In genomic region chr3:51358660-51359557, GRCm38 (mm10) we compare ENCODE assay signal across 8 mouse cellular contexts. TPM values are rescaled to one million over a fixed set of nuclear protein-coding genes. Genes with fewer than 3 reads are reported as not detected.
A peak's percentile ranks its signal among the peaks of the same experiment; 100 is the strongest.
DNase-seq lines count a peak whose midpoint lies in the region; ATAC-seq and TF ChIP-seq lines count a peak whose summit lies in the region.

No protein-coding gene starts in this region.

- no peak for TF ChIP-seq CTCF in liver, embryonic 14.5 days (IDR thresholded peaks at IDR 0.05; ENCODE audit: low read depth)

- no peaks in the 10 kb centered on the region for H3K36me3 ChIP-seq in heart, embryonic 12.5 days
- H3K36me3 ChIP-seq in kidney, embryonic 15.5 days, result no peaks in the 10 kb centered on the region
- H3K36me3 ChIP-seq in liver, embryonic 14.5 days (replicated peaks; ENCODE audit: control insufficient read depth, insufficient read depth, low read depth), result no peaks in the 10 kb centered on the region
- H3K36me3 ChIP-seq in stomach, embryonic 16.5 days (ENCODE audit: control insufficient read depth, insufficient read depth, low read length), result no peaks in the 10 kb centered on the region

- H3K4me1 ChIP-seq in heart, embryonic 12.5 days (replicated peaks), result peaks cover 14% of the 10 kb centered on the region
- H3K4me1 ChIP-seq in kidney, embryonic 15.5 days, result peaks cover 27% of the 10 kb centered on the region
- peaks cover 10 to 22% of the 10 kb centered on the region in 2 experiments for H3K4me1 ChIP-seq in liver, embryonic 14.5 days (replicated peaks; ENCODE audit: control insufficient read depth in 2 of 2, insufficient read depth in 2 of 2, low read length in 1 of 2)
- H3K4me1 ChIP-seq in stomach, embryonic 16.5 days (ENCODE audit: control insufficient read depth, insufficient read depth, low read length), result peaks cover 9% of the 10 kb centered on the region

- TF ChIP-seq EP300 in liver, embryonic 14.5 days (IDR thresholded peaks at IDR 0.05; ENCODE audit: low read depth), result 0 out of 2 replicates have a peak, but pooled peaks have one; percentile 10

- WGBS in heart, embryonic 12.5 days, result under 1% methylated on average over 50 of the region's 50 CpGs
- WGBS in kidney, embryonic 15.5 days, result under 1% methylated on average over 50 of the region's 50 CpGs
- WGBS in liver, embryonic 14.5 days (ENCODE audit: insufficient replicate concordance), result under 1% methylated on average over 50 of the region's 50 CpGs
- WGBS in stomach, embryonic 16.5 days, result 2% methylated on average over 50 of the region's 50 CpGs

- H3K9me3 ChIP-seq in heart, embryonic 12.5 days (replicated peaks), result no peaks in the 10 kb centered on the region
- H3K9me3 ChIP-seq in kidney, embryonic 15.5 days (replicated peaks), result no peaks in the 10 kb centered on the region; the same call in 1 of the 2 replicates
- no peaks in the 10 kb centered on the region for H3K9me3 ChIP-seq in liver, embryonic 14.5 days (ENCODE audit: control insufficient read depth, low read length)
- no peaks in the 10 kb centered on the region for H3K9me3 ChIP-seq in stomach, embryonic 16.5 days (replicated peaks; ENCODE audit: control insufficient read depth, low read length)

- peak overlapping the region; percentile 84 for H3K4me2 ChIP-seq in heart, embryonic 12.5 days
- H3K4me2 ChIP-seq in kidney, embryonic 15.5 days, result peak overlapping the region; percentile 93
- H3K4me2 ChIP-seq in liver, embryonic 14.5 days (ENCODE audit: low read depth), result peak overlapping the region; percentile 95
- peak overlapping the region; percentile 60 for H3K4me2 ChIP-seq in stomach, embryonic 16.5 days (ENCODE audit: low read depth, low read length)

- DNase-seq in CD4-positive helper T cell, adult 2 months (ENCODE audit: low read depth, low spot score), result peak; percentile 80
- peak; percentile 84 for DNase-seq in adrenal gland, postnatal 14 days
- peak in 2 of 3 experiments; percentile 66 to 84 for DNase-seq in liver, embryonic 14.5 days (ENCODE audit: low read depth in 3 of 3, low spot score in 3 of 3)
- peak; percentile 89 for DNase-seq in naive thymus-derived CD4-positive, alpha-beta T cell, adult 2 months (ENCODE audit: low read depth)

- peak overlapping the region; percentile 50 for H3K27ac ChIP-seq in heart, embryonic 12.5 days (ENCODE audit: poor library complexity, severe bottlenecking)
- peak overlapping the region; percentile 75 for H3K27ac ChIP-seq in kidney, embryonic 15.5 days
- peak overlapping the region; percentile 70 for H3K27ac ChIP-seq in liver, embryonic 14.5 days
- peak overlapping the region; percentile 69 for H3K27ac ChIP-seq in stomach, embryonic 16.5 days (ENCODE audit: low read length)

- peak; percentile 75 for ATAC-seq in erythroblast, adult 5-6 weeks (replicated peaks; ENCODE audit: low FRiP score, poor library complexity, severe bottlenecking)
- ATAC-seq in heart, embryonic 12.5 days (ENCODE audit: insufficient number of reproducible peaks, low FRiP score), result peak; percentile 82
- ATAC-seq in kidney, embryonic 15.5 days (replicated peaks; ENCODE audit: low FRiP score), result peak; percentile 82
- ATAC-seq in liver, embryonic 14.5 days (ENCODE audit: insufficient read depth), result peak; percentile 78
- peak; percentile 85 for ATAC-seq in stomach, embryonic 16.5 days (ENCODE audit: insufficient read depth, low FRiP score)

- H3K4me3 ChIP-seq in heart, embryonic 12.5 days, result peak overlapping the region; percentile 66
- H3K4me3 ChIP-seq in kidney, embryonic 15.5 days (replicated peaks), result peak overlapping the region; percentile 72
- peak overlapping the region; percentile 67 to 69 for H3K4me3 ChIP-seq in liver, embryonic 14.5 days (ENCODE audit: insufficient read depth in 1 of 2, low read depth in 2 of 2, low read length in 2 of 2)
- H3K4me3 ChIP-seq in stomach, embryonic 16.5 days (replicated peaks; ENCODE audit: low read length), result peak overlapping the region; percentile 59

- H3K27me3 ChIP-seq in heart, embryonic 12.5 days (replicated peaks), result no peaks in the 10 kb centered on the region
- H3K27me3 ChIP-seq in kidney, embryonic 15.5 days, result peaks cover 9% of the 10 kb centered on the region
- no peaks in the 10 kb centered on the region for H3K27me3 ChIP-seq in liver, embryonic 14.5 days (ENCODE audit: control insufficient read depth, insufficient read depth, low read length)
- no peaks in the 10 kb centered on the region for H3K27me3 ChIP-seq in stomach, embryonic 16.5 days (ENCODE audit: control insufficient read depth, insufficient read depth, low read length)

- peak overlapping the region; percentile 78 for H3K9ac ChIP-seq in heart, embryonic 12.5 days
- H3K9ac ChIP-seq in kidney, embryonic 15.5 days, result peak overlapping the region; percentile 66
- H3K9ac ChIP-seq in liver, embryonic 14.5 days (replicated peaks), result peak overlapping the region; percentile 78
- peak overlapping the region; percentile 77 for H3K9ac ChIP-seq in stomach, embryonic 16.5 days (ENCODE audit: low read length)

RNA-seq across cellular contexts. Expression of gene Elf2, which starts 18.4 kb away (rescaled TPM):
- total RNA-seq in adrenal gland, postnatal 14 days (2021), result 87.8 and 88.4 TPM in 2 replicates
- 20.9 and 24.0 TPM in 2 replicates for total RNA-seq in erythroblast, adult 5-6 weeks (2015; ENCODE audit: low replicate concordance)
- 65.4 and 81.5 TPM in 2 replicates for total RNA-seq in erythroblast, adult 5-6 weeks (2017; ENCODE audit: low replicate concordance)
- 45.5 and 57.7 TPM in 2 replicates for polyA plus RNA-seq in heart, embryonic 12.5 days (2016; fragmentation: Nextera tagmentation; extraction: Ambion mirVana)
- 58.2 and 73.7 TPM in 2 replicates for polyA plus RNA-seq in kidney, embryonic 15.5 days (2015; fragmentation: Nextera tagmentation; extraction: Ambion mirVana)
- 14.8 and 20.7 TPM in 2 replicates for polyA plus RNA-seq in liver, embryonic 14.5 days (2012; rRNA removed)
- 14.7 and 18.9 TPM in 2 replicates for polyA plus RNA-seq in liver, embryonic 14.5 days (2014; fragmentation: Nextera tagmentation; extraction: Ambion mirVana)
- 58.2 and 58.7 TPM in 2 replicates for polyA plus RNA-seq in stomach, embryonic 16.5 days (2015; fragmentation: Nextera tagmentation; extraction: Ambion mirVana)

RNA-seq across cellular contexts. Expression of gene Mgarp, which starts 37.6 kb away (rescaled TPM):
- total RNA-seq in adrenal gland, postnatal 14 days (2021), result 308 and 324 TPM in 2 replicates
- total RNA-seq in erythroblast, adult 5-6 weeks (2015; ENCODE audit: low replicate concordance), result not detected in 2 replicates
- 0.56 TPM in 1 of 2 replicates, not detected in the other for total RNA-seq in erythroblast, adult 5-6 weeks (2017; ENCODE audit: low replicate concordance)
- 14.0 and 14.5 TPM in 2 replicates for polyA plus RNA-seq in heart, embryonic 12.5 days (2016; fragmentation: Nextera tagmentation; extraction: Ambion mirVana)
- 5.3 and 11.4 TPM in 2 replicates for polyA plus RNA-seq in kidney, embryonic 15.5 days (2015; fragmentation: Nextera tagmentation; extraction: Ambion mirVana)
- polyA plus RNA-seq in liver, embryonic 14.5 days (2012; rRNA removed), result 0.25 and 0.48 TPM in 2 replicates
- 0.85 and 1.00 TPM in 2 replicates for polyA plus RNA-seq in liver, embryonic 14.5 days (2014; fragmentation: Nextera tagmentation; extraction: Ambion mirVana)
- polyA plus RNA-seq in stomach, embryonic 16.5 days (2015; fragmentation: Nextera tagmentation; extraction: Ambion mirVana), result 4.2 and 4.5 TPM in 2 replicates

RNA-seq across cellular contexts. Expression of gene Ndufc1, which starts 49.9 kb away (rescaled TPM):
- 888 and 904 TPM in 2 replicates for total RNA-seq in adrenal gland, postnatal 14 days (2021)
- total RNA-seq in erythroblast, adult 5-6 weeks (2015; ENCODE audit: low replicate concordance), result 27.4 and 43.2 TPM in 2 replicates
- total RNA-seq in erythroblast, adult 5-6 weeks (2017; ENCODE audit: low replicate concordance), result 2.5 and 23.8 TPM in 2 replicates
- 1,439 and 1,474 TPM in 2 replicates for polyA plus RNA-seq in heart, embryonic 12.5 days (2016; fragmentation: Nextera tagmentation; extraction: Ambion mirVana)
- 771 and 842 TPM in 2 replicates for polyA plus RNA-seq in kidney, embryonic 15.5 days (2015; fragmentation: Nextera tagmentation; extraction: Ambion mirVana)
- 53.0 and 150 TPM in 2 replicates for polyA plus RNA-seq in liver, embryonic 14.5 days (2012; rRNA removed)
- polyA plus RNA-seq in liver, embryonic 14.5 days (2014; fragmentation: Nextera tagmentation; extraction: Ambion mirVana), result 493 and 495 TPM in 2 replicates
- 640 and 740 TPM in 2 replicates for polyA plus RNA-seq in stomach, embryonic 16.5 days (2015; fragmentation: Nextera tagmentation; extraction: Ambion mirVana)

RNA-seq across cellular contexts. Expression of gene Naa15, which starts 56.0 kb away (rescaled TPM):
- 47.8 and 50.1 TPM in 2 replicates for total RNA-seq in adrenal gland, postnatal 14 days (2021)
- 27.2 and 38.0 TPM in 2 replicates for total RNA-seq in erythroblast, adult 5-6 weeks (2015; ENCODE audit: low replicate concordance)
- 42.0 and 49.9 TPM in 2 replicates for total RNA-seq in erythroblast, adult 5-6 weeks (2017; ENCODE audit: low replicate concordance)
- polyA plus RNA-seq in heart, embryonic 12.5 days (2016; fragmentation: Nextera tagmentation; extraction: Ambion mirVana), result 49.1 and 50.4 TPM in 2 replicates
- 52.3 and 54.6 TPM in 2 replicates for polyA plus RNA-seq in kidney, embryonic 15.5 days (2015; fragmentation: Nextera tagmentation; extraction: Ambion mirVana)
- polyA plus RNA-seq in liver, embryonic 14.5 days (2012; rRNA removed), result 7.3 and 12.9 TPM in 2 replicates
- 13.3 and 17.3 TPM in 2 replicates for polyA plus RNA-seq in liver, embryonic 14.5 days (2014; fragmentation: Nextera tagmentation; extraction: Ambion mirVana)
- 25.3 and 28.9 TPM in 2 replicates for polyA plus RNA-seq in stomach, embryonic 16.5 days (2015; fragmentation: Nextera tagmentation; extraction: Ambion mirVana)

Comparison
In these comparisons a context has a peak if more than half of its experiments do, and no peak if none do; other contexts are left out.
1. Peak in every context shown above with its lines: DNase-seq, ATAC-seq, H3K4me3 ChIP-seq and H3K27ac ChIP-seq.